Mouse (Mus musculus) stomach, embryonic 15.5 days (tissue): ENCODE results near the gene Msl1. TPM values are rescaled to one million over a fixed set of nuclear protein-coding genes. Genes with fewer than 3 reads are reported as not detected.

Experiments used
- ATAC-seq: fragments of 200-750 bp; cut with Nextera tagmentation; 2 replicates; pipeline ENCODE4 v1.8.0; 2017; ENCODE audit warnings: low read depth, moderate number of reproducible peaks, moderate TSS enrichment; ENCODE audit not compliant: insufficient read depth, low FRiP score
- H3K27ac ChIP-seq: fragments of 300-500 bp; sonication (generic); 2 replicates; pipeline ENCODE4 v1.5.1; 2015; ENCODE audit warnings: mild to moderate bottlenecking, inconsistent platforms
- H3K27me3 ChIP-seq: fragments of 300-500 bp; sonication (generic); replicated peaks from 2 replicates; pipeline ENCODE4 v1.6.1; 2015; ENCODE audit warnings: inconsistent platforms
- H3K36me3 ChIP-seq: fragments of 300-500 bp; sonication (generic); 2 replicates; pipeline ENCODE4 v1.6.1; 2015; ENCODE audit warnings: inconsistent platforms
- H3K4me1 ChIP-seq: fragments of 300-500 bp; sonication (generic); 2 replicates; pipeline ENCODE4 v1.6.1; 2015; ENCODE audit warnings: inconsistent platforms
- H3K4me2 ChIP-seq: fragments of 300-500 bp; sonication (generic); 2 replicates; pipeline ENCODE4 v1.6.1; 2015; ENCODE audit warnings: mild to moderate bottlenecking, inconsistent platforms
- H3K4me3 ChIP-seq: fragments of 300-500 bp; sonication (generic); replicated peaks from 2 replicates; pipeline ENCODE4 v1.5.1; 2015; ENCODE audit warnings: inconsistent platforms
- H3K9ac ChIP-seq: fragments of 300-500 bp; sonication (generic); 2 replicates; pipeline ENCODE4 v1.6.1; 2015; ENCODE audit warnings: inconsistent platforms
- H3K9me3 ChIP-seq: fragments of 300-500 bp; sonication (generic); 2 replicates; pipeline ENCODE4 v1.6.1; 2016; ENCODE audit warnings: inconsistent platforms
- WGBS: fragments of 180-500 bp; shearing (Covaris S2); methylation state at CpG from one replicate; pipeline ENCODE4 v1.1.7; 2015; 5-methylcytosine and 5-hydroxymethylcytosine counted together
- polyA plus RNA-seq: library from polyadenylated mRNA; unstranded; fragments of >200 nt; fragmentation: Nextera tagmentation; extraction: Ambion mirVana; gene quantifications from 2 replicates; pipeline ENCODE4 v1.2.1, GENCODE M21; 2015

The Msl1 gene
- polyA plus RNA-seq, 1 experiment from 2014 or later: 23.0 TPM

DNA sequence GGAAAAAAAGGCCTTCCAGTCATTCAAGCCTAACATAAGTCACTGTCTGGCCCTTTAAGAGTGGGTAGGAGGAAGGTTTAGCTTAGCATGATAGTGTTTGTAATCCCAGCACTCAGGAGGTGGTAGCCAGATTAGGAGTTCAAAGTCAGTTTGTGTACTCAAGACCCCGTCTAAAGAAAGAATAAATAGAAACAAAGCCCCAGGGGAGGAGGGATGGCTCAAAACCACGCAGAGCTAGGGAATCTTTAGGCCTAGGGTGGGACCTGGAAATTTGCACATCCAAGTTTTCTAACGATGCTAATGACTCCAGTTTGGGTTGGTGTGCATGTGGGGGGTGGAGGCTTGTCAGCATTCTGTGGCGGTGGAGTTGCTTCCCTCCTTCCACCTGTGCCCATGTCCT lies 3.2 kb upstream of the Msl1 start:
- H3K4me3 ChIP-seq: no peak overlapping the region
- no peak overlapping the region for H3K9ac ChIP-seq
- peaks cover 10% of the 10 kb centered on the region for H3K4me1 ChIP-seq
- no peaks in the 10 kb centered on the region for H3K9me3 ChIP-seq
- 17% methylated on average over 4 of the region's 4 CpGs for WGBS
- no peaks in the 10 kb centered on the region for H3K36me3 ChIP-seq
- no peaks in the 10 kb centered on the region for H3K27me3 ChIP-seq
- ATAC-seq: no peak
- H3K27ac ChIP-seq: peak overlapping the region; percentile 3; the same call in 1 of the 2 replicates
- H3K4me2 ChIP-seq: no peak overlapping the region

DNA sequence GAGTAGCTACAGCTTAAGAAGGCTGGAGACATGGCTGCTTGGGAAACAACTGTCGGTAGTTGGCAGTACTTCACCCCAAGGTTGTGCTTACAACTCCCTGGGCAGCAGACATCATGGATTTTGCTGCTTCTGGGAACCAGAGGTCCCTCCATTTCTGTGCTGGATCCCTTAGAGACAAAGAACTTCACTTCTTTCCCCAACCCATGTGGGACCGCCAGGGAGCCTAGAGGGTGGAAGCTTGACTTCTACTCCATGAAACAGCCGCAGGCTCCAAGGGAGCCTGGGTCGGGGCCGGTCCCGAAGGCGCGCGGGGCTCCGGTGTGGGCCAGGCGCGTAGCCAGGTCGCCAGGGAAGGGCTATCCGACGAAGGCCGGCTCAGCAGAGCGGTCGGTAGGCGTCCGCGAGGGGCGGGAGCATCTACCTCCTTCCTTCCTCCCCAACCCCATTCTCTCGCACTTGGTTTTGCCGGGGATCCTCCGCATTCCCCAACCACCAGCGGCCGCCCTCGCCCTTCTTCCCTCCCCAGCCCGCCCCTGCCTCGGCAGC lies 774 bp upstream of the Msl1 start:
- H3K9me3 ChIP-seq: no peaks in the 10 kb centered on the region
- H3K4me1 ChIP-seq: peaks cover 20% of the 10 kb centered on the region
- H3K27me3 ChIP-seq: no peaks in the 10 kb centered on the region
- H3K36me3 ChIP-seq: peaks cover 7% of the 10 kb centered on the region
- H3K9ac ChIP-seq: peak overlapping the region; percentile 100
- H3K4me3 ChIP-seq: peak overlapping the region; percentile 100
- peak; percentile 58 for ATAC-seq
- under 1% methylated on average over 30 of the region's 30 CpGs for WGBS
- peak overlapping the region; percentile 67 for H3K4me2 ChIP-seq
- H3K27ac ChIP-seq: peak overlapping the region; percentile 100

DNA sequence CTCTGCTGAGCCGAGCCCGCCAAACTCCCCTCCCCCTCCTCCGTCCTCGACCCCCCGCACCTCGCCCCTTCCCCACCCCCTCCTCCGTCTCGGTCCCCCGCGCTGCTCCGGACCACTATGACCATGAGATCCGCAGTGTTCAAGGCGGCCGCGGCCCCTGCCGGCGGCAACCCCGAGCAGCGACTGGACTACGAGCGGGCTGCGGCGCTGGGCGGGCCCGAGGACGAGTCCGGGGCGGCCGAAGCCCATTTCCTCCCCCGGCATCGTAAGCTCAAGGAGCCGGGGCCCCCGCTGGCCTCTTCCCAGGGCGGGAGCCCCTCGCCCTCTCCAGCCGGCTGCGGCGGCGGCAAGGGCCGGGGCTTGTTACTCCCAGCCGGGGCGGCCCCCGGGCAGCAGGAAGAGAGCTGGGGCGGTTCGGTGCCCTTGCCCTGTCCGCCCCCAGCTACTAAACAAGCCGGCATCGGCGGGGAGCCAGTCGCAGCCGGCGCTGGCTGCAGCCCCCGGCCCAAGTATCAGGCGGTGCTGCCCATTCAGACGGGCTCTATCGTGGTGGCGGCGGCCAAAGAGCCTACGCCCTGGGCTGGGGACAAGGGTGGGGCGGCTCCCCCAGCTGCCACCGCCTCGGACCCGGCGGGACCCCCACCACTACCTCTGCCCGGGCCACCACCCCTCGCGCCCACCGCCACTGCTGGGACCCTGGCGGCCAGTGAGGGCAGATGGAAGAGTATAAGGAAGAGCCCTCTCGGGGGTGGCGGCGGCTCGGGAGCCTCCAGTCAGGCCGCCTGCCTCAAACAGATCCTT lies 598 bp downstream of the Msl1 start:
- peak; percentile 35; the same call in 1 of the 2 replicates for ATAC-seq
- peaks cover 15% of the 10 kb centered on the region for H3K4me1 ChIP-seq
- no peaks in the 10 kb centered on the region for H3K9me3 ChIP-seq
- peak overlapping the region; percentile 67 for H3K4me2 ChIP-seq
- no peaks in the 10 kb centered on the region for H3K27me3 ChIP-seq
- peak overlapping the region; percentile 100 for H3K9ac ChIP-seq
- peaks cover 18% of the 10 kb centered on the region for H3K36me3 ChIP-seq
- H3K27ac ChIP-seq: peak overlapping the region; percentile 100
- under 1% methylated on average over 72 of the region's 74 CpGs for WGBS
- H3K4me3 ChIP-seq: peak overlapping the region; percentile 100

DNA sequence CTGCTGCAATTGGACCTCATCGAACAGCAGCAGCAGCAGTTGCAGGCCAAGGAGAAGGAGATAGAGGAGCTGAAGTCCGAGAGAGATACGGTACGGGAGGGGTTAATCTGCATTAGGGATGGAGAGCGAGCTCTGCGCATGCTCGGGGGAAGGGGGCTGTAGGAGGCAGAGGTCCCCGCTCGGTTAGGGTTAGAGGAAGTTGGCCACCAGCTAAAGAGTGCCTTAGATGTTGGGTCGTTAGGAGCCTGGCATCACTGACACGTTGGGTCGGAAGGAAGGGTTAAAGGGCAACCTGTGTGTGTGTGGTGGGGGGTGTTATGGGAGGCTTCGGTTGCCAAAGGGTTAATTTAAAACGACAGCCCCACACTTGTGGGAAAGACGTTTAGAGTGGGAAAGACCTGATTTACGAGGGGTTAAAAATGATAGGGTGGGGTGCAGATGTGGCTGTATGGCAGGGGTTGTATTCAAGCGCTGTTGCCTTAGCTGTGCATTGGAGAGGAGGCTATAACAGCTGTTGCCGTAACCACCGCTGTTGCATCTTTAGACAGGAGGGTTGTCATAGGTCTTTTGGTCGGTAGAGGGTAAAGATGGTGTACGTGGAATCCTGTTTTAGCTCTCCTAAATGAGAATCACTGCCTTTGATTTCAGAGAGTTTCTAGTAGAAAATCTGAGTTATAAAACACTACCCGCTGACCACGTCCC lies 1.4 kb downstream of the Msl1 start:
- Histone ChIP-seq H3K9me3 (no peaks in the 10 kb centered on the region), H3K36me3 (peaks cover 26% of the 10 kb centered on the region), H3K9ac (peak overlapping the region; percentile 100), H3K27me3 (no peaks in the 10 kb centered on the region), H3K4me3 (peak overlapping the region; percentile 100), H3K4me1 (peaks cover 15% of the 10 kb centered on the region), H3K27ac (peak overlapping the region; percentile 100), H3K4me2 (peak overlapping the region; percentile 67)
- ATAC-seq: 0 out of 2 replicates have a peak, but pooled peaks have one; percentile 4
- 2% methylated on average over 23 of the region's 23 CpGs for WGBS

DNA sequence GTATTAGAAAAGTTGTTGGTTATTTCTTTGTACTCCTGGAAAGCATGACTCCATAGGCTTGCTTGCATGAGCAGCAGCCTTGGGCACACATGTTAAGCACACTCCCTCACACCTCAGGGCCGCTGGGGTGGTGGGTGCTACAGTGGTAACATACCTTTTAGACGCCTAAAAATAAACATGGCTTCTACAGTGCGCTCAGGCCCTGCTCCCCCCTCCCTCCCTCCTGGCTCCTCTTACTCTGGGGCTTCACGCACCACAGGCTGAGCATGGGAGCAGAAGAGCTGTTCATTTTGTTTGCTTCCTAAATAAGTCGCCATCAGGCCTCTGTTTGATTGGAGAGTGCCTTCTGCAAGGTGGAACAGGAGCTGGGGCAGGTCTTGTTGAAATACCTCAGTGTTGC lies 2.0 kb downstream of the Msl1 start:
- H3K27me3 ChIP-seq: no peaks in the 10 kb centered on the region
- H3K36me3 ChIP-seq: peaks cover 32% of the 10 kb centered on the region
- ATAC-seq: no peak
- under 1% methylated on average over 5 of the region's 5 CpGs for WGBS
- peaks cover 15% of the 10 kb centered on the region for H3K4me1 ChIP-seq
- peak overlapping the region; percentile 100 for H3K4me3 ChIP-seq
- peak overlapping the region; percentile 100; the same call in 1 of the 2 replicates for H3K27ac ChIP-seq
- H3K9ac ChIP-seq: peak overlapping the region; percentile 100; the same call in 1 of the 2 replicates
- H3K4me2 ChIP-seq: peak overlapping the region; percentile 67
- H3K9me3 ChIP-seq: no peaks in the 10 kb centered on the region

DNA sequence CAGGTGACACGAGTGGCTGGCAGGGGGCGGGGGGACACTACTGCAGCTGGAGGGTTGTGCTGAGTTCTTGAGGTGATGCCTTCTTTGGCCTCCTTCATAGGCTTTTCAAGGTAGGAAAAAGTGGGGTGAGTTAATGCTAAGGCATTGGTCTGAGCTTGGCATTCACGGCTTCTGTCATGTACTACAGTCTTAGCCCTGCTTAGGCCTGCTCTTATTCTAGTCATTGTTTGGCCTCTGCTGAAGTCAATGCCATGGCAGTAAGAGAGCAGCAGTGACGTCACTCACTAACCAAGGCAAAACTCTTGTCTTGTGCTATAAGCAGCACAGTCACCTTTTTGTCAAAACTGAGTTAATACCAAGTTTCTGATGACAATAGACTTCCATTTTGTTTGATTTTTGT lies 2.6 kb downstream of the Msl1 start:
- no peak for ATAC-seq
- Histone ChIP-seq H3K4me3 (peak overlapping the region; percentile 100), H3K4me2 (peak overlapping the region; percentile 67), H3K4me1 (peaks cover 15% of the 10 kb centered on the region), H3K9ac (0 out of 2 replicates have a peak overlapping the region, but pooled peaks have one; percentile 100), H3K36me3 (peaks cover 32% of the 10 kb centered on the region), H3K27ac (no peak overlapping the region; the same call in 1 of the 2 replicates), H3K9me3 (no peaks in the 10 kb centered on the region), H3K27me3 (no peaks in the 10 kb centered on the region)
- 41% methylated on average over 4 of the region's 4 CpGs for WGBS

DNA sequence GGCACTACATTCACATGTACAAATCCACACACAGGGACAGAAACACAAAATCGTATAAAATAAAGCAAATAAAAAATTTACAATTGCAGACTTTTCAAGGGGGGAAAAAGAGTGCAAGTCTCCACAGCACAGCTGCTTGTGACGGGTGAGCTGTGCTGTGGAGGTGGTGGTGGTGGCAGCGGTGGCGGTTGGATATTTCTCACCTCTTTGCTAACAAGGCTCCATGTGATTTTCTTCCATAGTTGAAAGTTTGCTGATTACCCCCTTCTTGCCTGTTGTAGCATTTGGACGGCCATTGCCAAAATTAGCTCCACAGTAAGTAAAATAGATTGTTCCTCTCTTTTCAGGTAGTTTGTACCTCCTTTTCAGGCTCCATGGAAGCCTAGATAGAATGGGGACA lies 9.3 kb downstream of the Msl1 start, which contains the start of gene Casc3:
Gene Casc3, plus strand, starts transcription at position 301 of the 400 bp plus-strand sequence.
- Histone ChIP-seq H3K27me3 (no peaks in the 10 kb centered on the region), H3K36me3 (peaks cover 51% of the 10 kb centered on the region), H3K9me3 (no peaks in the 10 kb centered on the region), H3K4me3 (no peak within 1 kb of the TSS), H3K9ac (no peak within 1 kb of the TSS), H3K4me1 (peaks cover 7% of the 10 kb centered on the region; the same call in 1 of the 2 replicates), H3K4me2 (no peak within 1 kb of the TSS), H3K27ac (0 out of 2 replicates have a peak within 1 kb of the TSS, but pooled peaks have one; percentile 1)
- no peak for ATAC-seq
- WGBS: 93% methylated on average over 5 of the region's 5 CpGs

DNA sequence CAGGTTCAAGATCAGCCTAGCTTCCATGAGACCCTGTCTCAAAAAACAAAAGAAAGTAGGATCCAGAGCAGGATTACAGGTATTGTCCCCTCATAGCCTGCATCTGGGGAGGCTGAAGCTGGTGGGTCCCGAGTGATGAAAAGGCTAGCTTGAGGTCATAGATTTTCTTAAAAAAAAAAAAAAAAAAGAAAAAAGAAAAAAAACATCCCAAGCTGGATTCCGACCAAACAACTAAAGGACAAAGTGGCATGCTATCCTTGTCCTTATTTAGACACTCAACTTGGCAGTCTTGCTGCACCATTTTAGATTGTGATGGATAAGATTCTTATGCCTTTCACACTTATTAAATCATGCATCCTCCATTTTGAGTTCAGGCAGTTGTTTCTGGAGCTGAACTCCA lies 13.1 kb downstream of the Msl1 start:
- Histone ChIP-seq H3K9me3 (no peaks in the 10 kb centered on the region), H3K27ac (peak overlapping the region; percentile 99), H3K36me3 (peaks cover 33% of the 10 kb centered on the region), H3K4me1 (peaks cover 15% of the 10 kb centered on the region), H3K9ac (no peak overlapping the region), H3K27me3 (no peaks in the 10 kb centered on the region), H3K4me3 (no peak overlapping the region), H3K4me2 (peak overlapping the region; percentile 71; the same call in 1 of the 2 replicates)
- 67% methylated on average over 2 of the region's 2 CpGs for WGBS
- no peak for ATAC-seq

DNA sequence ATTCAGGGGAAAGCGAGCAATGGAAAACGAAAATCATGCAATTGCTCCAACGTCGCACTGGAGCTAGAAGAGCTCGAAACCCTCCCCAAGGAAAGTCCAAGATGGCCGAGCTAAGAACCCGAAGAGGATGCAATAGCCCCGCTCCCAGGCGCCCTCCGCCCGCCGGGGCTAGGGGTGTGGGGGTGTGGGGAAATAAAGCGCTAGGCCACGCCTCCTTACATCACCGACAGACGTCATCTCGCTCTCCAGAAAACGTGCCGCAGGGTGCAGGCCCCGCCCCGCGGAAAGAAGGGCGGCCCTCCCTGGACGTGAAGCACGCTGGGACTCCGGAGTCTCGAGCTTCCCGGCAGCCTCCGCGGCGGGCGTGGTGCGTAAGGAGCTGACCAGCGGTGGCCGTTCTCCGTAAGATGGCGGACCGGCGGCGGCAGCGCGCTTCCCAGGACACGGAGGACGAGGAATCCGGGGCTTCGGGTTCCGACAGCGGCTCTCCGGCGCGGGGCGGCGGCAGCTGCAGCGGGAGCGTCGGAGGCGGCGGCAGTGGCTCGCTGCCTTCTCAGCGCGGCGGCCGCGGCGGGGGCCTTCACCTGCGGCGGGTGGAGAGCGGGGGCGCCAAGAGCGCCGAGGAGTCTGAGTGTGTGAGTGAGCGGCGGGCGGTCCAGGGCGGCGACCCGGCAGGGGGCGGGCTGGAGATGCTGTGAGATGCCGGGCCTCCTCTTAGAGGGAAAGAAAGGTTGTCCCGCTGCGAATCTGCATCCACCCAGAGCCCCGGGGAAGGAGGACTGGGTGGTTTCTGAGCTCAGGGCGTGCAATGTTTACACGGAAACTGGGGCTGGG lies 14.4 kb downstream of the Msl1 start:
- H3K27ac ChIP-seq: peak overlapping the region; percentile 99
- no peaks in the 10 kb centered on the region for H3K27me3 ChIP-seq
- ATAC-seq: peak; percentile 99
- H3K36me3 ChIP-seq: peaks cover 26% of the 10 kb centered on the region
- H3K4me3 ChIP-seq: peak overlapping the region; percentile 95
- peaks cover 15% of the 10 kb centered on the region for H3K4me1 ChIP-seq
- under 1% methylated on average over 81 of the region's 84 CpGs for WGBS
- H3K9me3 ChIP-seq: no peaks in the 10 kb centered on the region
- H3K4me2 ChIP-seq: peak overlapping the region; percentile 71
- H3K9ac ChIP-seq: peak overlapping the region; percentile 93

DNA sequence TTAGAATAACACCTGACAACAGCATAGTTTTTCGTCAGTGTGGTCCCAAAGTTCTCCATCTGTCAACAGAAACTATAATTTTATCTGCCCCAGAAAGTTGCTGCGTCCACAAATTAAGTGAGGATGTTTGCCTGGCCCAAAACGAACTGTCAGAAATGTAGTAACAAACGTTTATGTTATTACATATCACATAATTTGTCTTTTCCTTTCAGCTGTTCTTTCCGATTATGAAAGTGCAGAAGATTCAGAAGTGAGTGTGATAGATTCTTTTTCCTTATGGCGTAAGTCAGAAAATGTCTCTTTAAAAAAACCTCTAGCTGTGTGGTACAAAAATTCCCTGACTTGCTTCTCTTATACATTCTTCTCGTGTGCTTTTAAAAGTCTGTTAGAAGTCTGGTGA lies 15.4 kb downstream of the Msl1 start:
- peak overlapping the region; percentile 95 for H3K4me3 ChIP-seq
- peak overlapping the region; percentile 93; the same call in 1 of the 2 replicates for H3K9ac ChIP-seq
- no peaks in the 10 kb centered on the region for H3K27me3 ChIP-seq
- WGBS: 49% methylated on average over 7 of the region's 7 CpGs
- peak overlapping the region; percentile 71 for H3K4me2 ChIP-seq
- H3K36me3 ChIP-seq: peaks cover 27% of the 10 kb centered on the region
- no peak for ATAC-seq
- no peaks in the 10 kb centered on the region for H3K9me3 ChIP-seq
- H3K27ac ChIP-seq: peak overlapping the region; percentile 99; the same call in 1 of the 2 replicates
- peaks cover 15% of the 10 kb centered on the region for H3K4me1 ChIP-seq

DNA sequence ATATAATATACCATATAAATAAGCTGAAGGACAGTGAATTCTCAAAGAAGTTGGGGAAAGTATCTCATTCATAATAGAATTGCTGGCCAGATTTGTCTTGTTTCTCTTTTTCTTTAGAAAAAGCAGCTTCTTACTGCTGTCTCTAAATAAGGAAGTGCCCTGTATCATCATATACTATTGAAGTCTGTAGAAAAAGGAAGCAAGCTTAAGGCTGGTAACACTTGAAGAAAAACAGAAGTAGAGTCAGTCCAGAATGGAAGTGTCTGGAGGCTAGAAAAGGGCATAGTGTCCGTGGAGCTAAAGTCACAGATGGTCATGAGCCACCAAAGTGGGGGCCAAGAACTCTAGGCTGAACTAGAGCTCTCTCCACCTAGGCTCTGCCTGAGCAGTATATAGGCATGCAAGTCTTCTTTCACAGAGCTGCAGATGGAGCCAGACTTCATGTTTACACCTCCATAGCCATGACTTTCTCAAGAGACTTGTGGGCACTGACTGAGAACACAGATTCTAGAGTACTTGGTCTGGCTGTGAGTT lies 21.5 kb downstream of the Msl1 start:
- Histone ChIP-seq H3K27ac (no peak overlapping the region), H3K36me3 (peaks cover 48% of the 10 kb centered on the region), H3K4me3 (no peak overlapping the region), H3K4me1 (no peaks in the 10 kb centered on the region), H3K9me3 (no peaks in the 10 kb centered on the region), H3K4me2 (no peak overlapping the region), H3K27me3 (no peaks in the 10 kb centered on the region), H3K9ac (no peak overlapping the region)
- no peak for ATAC-seq
- WGBS: 84% methylated on average over 1 of the region's 1 CpGs
